Mouse (Mus musculus) stomach, embryonic 16.5 days (tissue): ENCODE data around the gene Slc16a1. TPM values are rescaled to one million over a fixed set of nuclear protein-coding genes. Genes with fewer than 3 reads are reported as not detected.

Experiments used
- ATAC-seq: fragments of 200-750 bp; cut with Nextera tagmentation; 2 replicates; pipeline ENCODE4 v1.8.0; 2017; ENCODE audit warnings: moderate number of reproducible peaks, moderate TSS enrichment; ENCODE audit not compliant: insufficient read depth, low FRiP score
- H3K27ac ChIP-seq: fragments of 300-500 bp; sonication (generic); 2 replicates; pipeline ENCODE4 v1.5.1; 2014; ENCODE audit warnings: low read length
- H3K27me3 ChIP-seq: fragments of 300-500 bp; sonication (generic); 2 replicates; pipeline ENCODE4 v1.6.1; 2014; ENCODE audit warnings: low read length, control low read depth, mixed read lengths; ENCODE audit not compliant: control insufficient read depth, insufficient read depth
- H3K36me3 ChIP-seq: fragments of 300-500 bp; sonication (generic); 2 replicates; pipeline ENCODE4 v1.6.1; 2014; ENCODE audit warnings: low read length; ENCODE audit not compliant: control insufficient read depth, insufficient read depth
- H3K4me1 ChIP-seq: fragments of 300-500 bp; sonication (generic); 2 replicates; pipeline ENCODE4 v1.6.1; 2014; ENCODE audit warnings: low read length, control low read depth, mixed read lengths; ENCODE audit not compliant: control insufficient read depth, insufficient read depth
- H3K4me2 ChIP-seq: fragments of 300-500 bp; sonication (generic); 2 replicates; pipeline ENCODE4 v1.6.1; 2014; ENCODE audit warnings: low read depth, low read length, mixed read lengths
- H3K4me3 ChIP-seq: fragments of 300-500 bp; sonication (generic); replicated peaks from 2 replicates; pipeline ENCODE4 v1.5.1; 2014; ENCODE audit warnings: mild to moderate bottlenecking, low read length
- H3K9ac ChIP-seq: fragments of 300-500 bp; sonication (generic); 2 replicates; pipeline ENCODE4 v1.6.1; 2014; ENCODE audit warnings: low read length
- H3K9me3 ChIP-seq: fragments of 300-500 bp; sonication (generic); replicated peaks from 2 replicates; pipeline ENCODE4 v1.6.1; 2016; ENCODE audit warnings: low read length, control low read depth; ENCODE audit not compliant: control insufficient read depth
- WGBS: fragments of 180-500 bp; shearing (Covaris S2); extraction: QIAGEN DNeasy Blood & Tissue Kit; methylation state at CpG from one replicate; pipeline ENCODE4 v1.1.7; 2014; 5-methylcytosine and 5-hydroxymethylcytosine counted together
- polyA plus RNA-seq: library from polyadenylated mRNA; unstranded; fragments of >200 nt; fragmentation: Nextera tagmentation; extraction: Ambion mirVana; gene quantifications from 2 replicates; pipeline ENCODE4 v1.2.1, GENCODE M21; 2015

Slc16a1 gene
- polyA plus RNA-seq, 1 experiment from 2014 or later, result 36.6 TPM

- H3K9me3 ChIP-seq, result no peaks in the 10 kb centered on the region
- no peaks in the 10 kb centered on the region for H3K27me3 ChIP-seq
- no peaks in the 10 kb centered on the region for H3K36me3 ChIP-seq
- H3K27ac ChIP-seq, result no peak overlapping the region
- no peak overlapping the region for H3K4me3 ChIP-seq
- no peak overlapping the region for H3K9ac ChIP-seq
- H3K4me1 ChIP-seq, result 0 out of 2 replicates have a peak, but pooled peaks cover 3% of the 10 kb centered on the region
- 90% methylated on average over 1 of the region's 1 CpGs for WGBS
- ATAC-seq, result no peak
- H3K4me2 ChIP-seq, result no peak overlapping the region
Observed at GRCm38 (mm10) chr3:104644371-104644770, 5.9 kb downstream of the Slc16a1 start.

GRCm38 (mm10) chr3:104654219-104654618 is 15.8 kb downstream of the Slc16a1 start:
- Histone ChIP-seq H3K4me3 (no peak overlapping the region), H3K27me3 (no peaks in the 10 kb centered on the region), H3K9ac (no peak overlapping the region), H3K4me1 (no peaks in the 10 kb centered on the region), H3K4me2 (no peak overlapping the region), H3K36me3 (no peaks in the 10 kb centered on the region), H3K27ac (no peak overlapping the region), H3K9me3 (no peaks in the 10 kb centered on the region)
- 92% methylated on average over 4 of the region's 4 CpGs for WGBS
- ATAC-seq, result no peak

GRCm38 (mm10) chr3:104654921-104655320 is 16.5 kb downstream of the Slc16a1 start:
- Histone ChIP-seq H3K4me2 (no peak overlapping the region), H3K36me3 (no peaks in the 10 kb centered on the region), H3K9me3 (no peaks in the 10 kb centered on the region), H3K4me1 (no peaks in the 10 kb centered on the region), H3K27ac (0 out of 2 replicates have a peak overlapping the region, but pooled peaks have one; percentile 23), H3K27me3 (no peaks in the 10 kb centered on the region), H3K9ac (no peak overlapping the region), H3K4me3 (no peak overlapping the region)
- no peak for ATAC-seq
- 79% methylated on average over 4 of the region's 4 CpGs for WGBS

- Histone ChIP-seq H3K4me2 (no peak overlapping the region), H3K4me3 (no peak overlapping the region), H3K36me3 (no peaks in the 10 kb centered on the region), H3K27ac (no peak overlapping the region), H3K4me1 (peaks cover 14% of the 10 kb centered on the region), H3K9ac (no peak overlapping the region), H3K9me3 (no peaks in the 10 kb centered on the region), H3K27me3 (no peaks in the 10 kb centered on the region)
- ATAC-seq, result no peak
- WGBS, result 89% methylated on average over 2 of the region's 2 CpGs
Observed at GRCm38 (mm10) chr3:104658706-104659105, 20.2 kb downstream of the Slc16a1 start.

- 47% methylated on average over 4 of the region's 4 CpGs for WGBS
- Histone ChIP-seq H3K27me3 (no peaks in the 10 kb centered on the region), H3K4me1 (peaks cover 14% of the 10 kb centered on the region), H3K36me3 (no peaks in the 10 kb centered on the region), H3K4me3 (no peak overlapping the region), H3K9ac (no peak overlapping the region), H3K27ac (no peak overlapping the region), H3K4me2 (no peak overlapping the region), H3K9me3 (no peaks in the 10 kb centered on the region)
- no peak for ATAC-seq
Observed at GRCm38 (mm10) chr3:104659758-104660157, 21.3 kb downstream of the Slc16a1 start.

GRCm38 (mm10) chr3:104660522-104660921 is 22.1 kb downstream of the Slc16a1 start:
- Histone ChIP-seq H3K27me3 (no peaks in the 10 kb centered on the region), H3K9me3 (no peaks in the 10 kb centered on the region), H3K4me2 (no peak overlapping the region), H3K9ac (no peak overlapping the region), H3K27ac (no peak overlapping the region), H3K4me1 (peaks cover 14% of the 10 kb centered on the region), H3K4me3 (no peak overlapping the region), H3K36me3 (no peaks in the 10 kb centered on the region)
- peak; percentile 82 for ATAC-seq
- 50% methylated on average over 3 of the region's 3 CpGs for WGBS

- Histone ChIP-seq H3K27ac (peak overlapping the region; percentile 46), H3K4me1 (peaks cover 14% of the 10 kb centered on the region), H3K36me3 (no peaks in the 10 kb centered on the region), H3K27me3 (no peaks in the 10 kb centered on the region), H3K9me3 (no peaks in the 10 kb centered on the region), H3K9ac (0 out of 2 replicates have a peak overlapping the region, but pooled peaks have one; percentile 28), H3K4me2 (no peak overlapping the region), H3K4me3 (no peak overlapping the region)
- ATAC-seq, result 0 out of 2 replicates have a peak, but pooled peaks have one; percentile 15
- WGBS, result 49% methylated on average over 4 of the region's 4 CpGs
Observed at GRCm38 (mm10) chr3:104662007-104662406, 23.5 kb downstream of the Slc16a1 start.

GRCm38 (mm10) chr3:104662926-104663325 is 24.5 kb downstream of the Slc16a1 start:
- Histone ChIP-seq H3K36me3 (no peaks in the 10 kb centered on the region), H3K27me3 (no peaks in the 10 kb centered on the region), H3K4me2 (no peak overlapping the region), H3K27ac (no peak overlapping the region), H3K9me3 (no peaks in the 10 kb centered on the region), H3K4me1 (peaks cover 17% of the 10 kb centered on the region), H3K9ac (no peak overlapping the region), H3K4me3 (no peak overlapping the region)
- no peak for ATAC-seq
- WGBS, result 72% methylated on average over 11 of the region's 11 CpGs

GRCm38 (mm10) chr3:104666950-104667349 is 28.5 kb downstream of the Slc16a1 start:
- Histone ChIP-seq H3K27me3 (no peaks in the 10 kb centered on the region), H3K36me3 (no peaks in the 10 kb centered on the region), H3K4me2 (no peak overlapping the region), H3K4me1 (peaks cover 21% of the 10 kb centered on the region), H3K4me3 (no peak overlapping the region), H3K9me3 (no peaks in the 10 kb centered on the region), H3K27ac (no peak overlapping the region; the same call in 1 of the 2 replicates), H3K9ac (no peak overlapping the region)
- WGBS, result 56% methylated on average over 4 of the region's 4 CpGs
- ATAC-seq, result no peak
